Comparison of ENCODE assay signal across 11 mouse cellular contexts in genomic region chr2:92597291-92597690, GRCm38 (mm10). TPM values are rescaled to one million over a fixed set of nuclear protein-coding genes. Genes with fewer than 3 reads are reported as not detected.
DNase-seq lines count a peak whose midpoint lies in the region; ATAC-seq and TF ChIP-seq lines count a peak whose summit lies in the region.
"Had no signal": no experiment of that assay in that cellular context is flagged by ENCODE, and none has a peak within 500 bp of the region (broad histone marks: within the 10 kb centered on the region; RNA-seq: fewer than 3 reads in every experiment).

No protein-coding gene starts in this region.

- H3K36me3 ChIP-seq in lung, embryonic 14.5 days (ENCODE audit: insufficient read depth) = no peaks in the 10 kb centered on the region
- H3K36me3 ChIP-seq in kidney, embryonic 15.5 days = no peaks in the 10 kb centered on the region
- H3K36me3 ChIP-seq: G1E; neural tube, embryonic 15.5 days had no signal

- no peak overlapping the region for H3K9ac ChIP-seq in lung, embryonic 14.5 days
- no peak overlapping the region for H3K9ac ChIP-seq in kidney, embryonic 15.5 days
- H3K9ac ChIP-seq: neural tube, embryonic 15.5 days had no signal

- no peaks in the 10 kb centered on the region for H3K4me1 ChIP-seq in lung, embryonic 14.5 days (ENCODE audit: insufficient read depth)
- H3K4me1 ChIP-seq in kidney, embryonic 15.5 days = peaks cover 31% of the 10 kb centered on the region

- no peak for ATAC-seq in lung, embryonic 14.5 days (ENCODE audit: insufficient read depth)
- no peak for ATAC-seq in kidney, embryonic 15.5 days (replicated peaks; ENCODE audit: low FRiP score)

- H3K4me3 ChIP-seq in lung, embryonic 14.5 days (ENCODE audit: low read depth, low read length) = no peak overlapping the region
- no peak overlapping the region for H3K4me3 ChIP-seq in kidney, embryonic 15.5 days (replicated peaks)
- H3K4me3 ChIP-seq: neural tube, embryonic 15.5 days had no signal

- TF ChIP-seq CTCF in lung, embryonic 14.5 days (IDR thresholded peaks at IDR 0.05; ENCODE audit: low read depth) = peak; percentile 49

- WGBS in lung, embryonic 14.5 days = 17% methylated on average over 7 of the region's 7 CpGs
- 25% methylated on average over 7 of the region's 7 CpGs for WGBS in kidney, embryonic 15.5 days

- no peak overlapping the region for H3K4me2 ChIP-seq in lung, embryonic 14.5 days
- H3K4me2 ChIP-seq in kidney, embryonic 15.5 days = no peak overlapping the region
- H3K4me2 ChIP-seq: neural tube, embryonic 15.5 days had no signal

- peaks cover 23% of the 10 kb centered on the region for H3K27me3 ChIP-seq in lung, embryonic 14.5 days (ENCODE audit: insufficient read depth, low read length)
- peaks cover 34% of the 10 kb centered on the region for H3K27me3 ChIP-seq in kidney, embryonic 15.5 days

- no peak overlapping the region for H3K27ac ChIP-seq in lung, embryonic 14.5 days (ENCODE audit: low read depth)
- no peak overlapping the region for H3K27ac ChIP-seq in kidney, embryonic 15.5 days
- H3K27ac ChIP-seq: neural tube, embryonic 15.5 days had no signal

- peak; percentile 49 to 57 for DNase-seq in cerebellum, postnatal 10 days
- DNase-seq in cerebellum, adult 9-11 months = no peak
- DNase-seq in lung, embryonic 14.5 days = peak; percentile 26
- no peak for DNase-seq in lung, postnatal 25 days (ENCODE audit: low spot score)
- peak; percentile 62 for DNase-seq in embryo, embryonic 10 days (ENCODE audit: low spot score)
- peak; percentile 46 for DNase-seq in retina, embryonic 14.5 days (ENCODE audit: low spot score)
- DNase-seq in MN1 (ENCODE audit: low spot score) = no peak
- DNase-seq: cerebellum, adult 8-10 months had no signal

- H3K9me3 ChIP-seq in lung, embryonic 14.5 days (ENCODE audit: low read depth, low read length) = no peaks in the 10 kb centered on the region
- H3K9me3 ChIP-seq in kidney, embryonic 15.5 days (replicated peaks) = no peaks in the 10 kb centered on the region
- H3K9me3 ChIP-seq: G1E; neural tube, embryonic 15.5 days had no signal

RNA-seq across cellular contexts. Expression of gene Chst1, which starts 2.2 kb away (rescaled TPM):
- 1.7 and 1.8 TPM in 2 replicates for polyA plus RNA-seq in lung, embryonic 14.5 days (2014; fragmentation: Nextera tagmentation; extraction: Ambion mirVana)
- polyA plus RNA-seq in kidney, embryonic 15.5 days (2015; fragmentation: Nextera tagmentation; extraction: Ambion mirVana) = 7.7 and 9.2 TPM in 2 replicates

Comparison
In these comparisons a context has a peak if more than half of its experiments do, and no peak if none do; other contexts are left out.
1. DNase-seq: peak in cerebellum, postnatal 10 days (2 of 2), lung, embryonic 14.5 days (single experiment), embryo, embryonic 10 days (single experiment) and retina, embryonic 14.5 days (single experiment); none in cerebellum, adult 9-11 months (single experiment), lung, postnatal 25 days (single experiment) and MN1 (single experiment).